Mouse (Mus musculus) thymus, adult 2 months (tissue): ENCODE measurements at regions not wholly inside any gene's neighbourhood (a gene's known extent, or its start where the extent isn't known, plus 50 kb on each side); places are given as distances from the start of the nearest gene placed in this dataset.
A peak's percentile ranks its signal among the peaks of the same experiment; 100 is the strongest.

Source experiments
- DNase-seq: peaks from one replicate; pipeline ENCODE4 v3.0.0; 2021
- H3K27ac ChIP-seq: fragments of 200-500 bp; 2 replicates; pipeline ENCODE4 v1.5.1; 2012; ENCODE audit warnings: low read length, control low read depth; ENCODE audit not compliant: control insufficient read depth, insufficient read depth
- H3K27me3 ChIP-seq: fragments of 200-500 bp; 2 replicates; pipeline ENCODE4 v1.6.1; 2012; ENCODE audit warnings: mild to moderate bottlenecking, low read length, moderate library complexity, mixed read lengths; ENCODE audit not compliant: control insufficient read depth, insufficient read depth
- H3K36me3 ChIP-seq: fragments of 200-500 bp; 2 replicates; pipeline ENCODE4 v1.6.1; 2012; ENCODE audit warnings: mild to moderate bottlenecking, low read length, moderate library complexity; ENCODE audit not compliant: control insufficient read depth, insufficient read depth
- H3K4me1 ChIP-seq: fragments of 200-500 bp; replicated peaks from 2 replicates; pipeline ENCODE4 v1.6.1; 2012; ENCODE audit warnings: low read length; ENCODE audit not compliant: control insufficient read depth, insufficient read depth
- H3K4me3 ChIP-seq: fragments of 200-500 bp; 2 replicates; pipeline ENCODE4 v1.5.1; 2012; ENCODE audit warnings: mild to moderate bottlenecking, low read length, control low read depth, moderate library complexity; ENCODE audit not compliant: control insufficient read depth, insufficient read depth
- CTCF ChIP-seq: fragments of 200-500 bp; IDR thresholded peaks from 2 replicates; pipeline ENCODE4 v1.5.1; 2012; ENCODE audit warnings: mild to moderate bottlenecking, control low read depth, low read length, moderate library complexity, borderline replicate concordance; ENCODE audit not compliant: control insufficient read depth, poor library complexity, insufficient read depth; ENCODE audit errors: extremely low read depth
- POLR2A ChIP-seq: fragments of 200-500 bp; IDR thresholded peaks from 2 replicates; pipeline ENCODE4 v1.6.1; 2012; ENCODE audit warnings: mild to moderate bottlenecking, low read length, control low read depth, moderate library complexity; ENCODE audit not compliant: control insufficient read depth, poor library complexity, insufficient read depth; ENCODE audit errors: extremely low read depth
- WGBS: fragments of 180-500 bp; shearing (Covaris S2); methylation state at CpG from one replicate; pipeline ENCODE4 v1.1.7; 2018; 5-methylcytosine and 5-hydroxymethylcytosine counted together

DNA sequence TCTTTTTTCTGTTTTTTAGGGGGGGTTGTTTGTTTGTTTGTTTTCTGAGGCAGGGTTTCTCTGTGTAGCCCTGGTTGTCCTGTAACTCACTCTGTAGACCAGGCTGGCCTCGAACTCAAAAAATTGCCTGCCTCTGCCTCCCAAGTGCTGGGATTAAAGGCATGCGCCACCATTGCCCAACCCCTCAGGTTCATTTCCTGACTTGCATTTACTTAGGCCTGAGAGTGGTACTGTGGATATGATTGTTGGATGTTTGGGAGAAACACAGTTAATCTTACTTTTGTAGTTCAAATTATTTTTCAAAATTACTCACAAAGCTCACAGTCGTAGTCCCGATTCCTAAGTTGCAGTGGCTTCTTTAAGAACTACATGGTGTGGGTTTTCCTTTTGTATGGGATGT lies 62.3 kb upstream of the Akap6 start:
- Histone ChIP-seq H3K27ac (no peak overlapping the region), H3K27me3 (no peaks in the 10 kb centered on the region), H3K4me1 (no peaks in the 10 kb centered on the region), H3K4me3 (no peak overlapping the region), H3K36me3 (no peaks in the 10 kb centered on the region)
- DNase-seq = no peak
- TF ChIP-seq POLR2A (no peak), CTCF (no peak)
- 97% methylated on average over 4 of the region's 4 CpGs for WGBS

DNA sequence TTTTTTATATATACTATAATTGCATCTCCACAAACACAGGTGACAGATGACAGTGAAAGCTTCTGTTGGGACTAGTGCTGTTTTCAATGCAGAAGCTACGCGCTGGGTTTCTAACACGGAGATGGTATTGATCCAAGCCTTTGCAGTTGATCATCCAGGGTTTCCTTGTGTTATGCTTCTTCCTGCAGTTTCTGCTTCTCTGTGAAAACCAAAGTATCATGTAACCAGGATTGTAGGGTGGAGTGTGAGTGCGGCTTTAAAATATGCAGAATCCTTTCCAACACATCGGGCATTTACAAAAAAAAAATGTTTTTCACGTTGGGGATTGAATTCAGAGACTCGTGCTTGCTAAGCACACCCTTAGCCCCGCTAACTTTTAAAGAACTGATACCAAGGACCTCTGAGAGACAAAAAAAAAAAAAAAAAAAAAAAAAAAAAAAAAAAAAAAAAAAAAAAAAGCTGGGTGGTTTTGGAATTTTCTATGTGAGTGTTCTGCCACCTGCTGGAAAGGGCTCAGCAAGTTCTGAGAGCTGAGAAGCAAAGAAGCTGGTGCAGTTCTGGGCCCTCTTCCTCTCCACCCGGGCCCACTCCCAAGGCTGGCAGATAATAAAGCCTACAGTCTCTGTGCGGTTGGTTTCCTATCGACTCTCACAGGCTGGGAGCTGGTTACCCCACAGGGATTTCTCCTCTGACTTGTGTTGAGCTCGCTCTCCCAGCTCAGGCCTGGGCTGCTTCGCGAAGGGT lies 61.5 kb upstream of the Akap6 start:
- TF ChIP-seq CTCF (no peak), POLR2A (no peak)
- DNase-seq = peak; percentile 36
- WGBS = 63% methylated on average over 14 of the region's 14 CpGs
- H3K4me1 ChIP-seq = no peaks in the 10 kb centered on the region
- H3K4me3 ChIP-seq = no peak overlapping the region
- H3K27me3 ChIP-seq = no peaks in the 10 kb centered on the region
- no peak overlapping the region for H3K27ac ChIP-seq
- H3K36me3 ChIP-seq = no peaks in the 10 kb centered on the region

DNA sequence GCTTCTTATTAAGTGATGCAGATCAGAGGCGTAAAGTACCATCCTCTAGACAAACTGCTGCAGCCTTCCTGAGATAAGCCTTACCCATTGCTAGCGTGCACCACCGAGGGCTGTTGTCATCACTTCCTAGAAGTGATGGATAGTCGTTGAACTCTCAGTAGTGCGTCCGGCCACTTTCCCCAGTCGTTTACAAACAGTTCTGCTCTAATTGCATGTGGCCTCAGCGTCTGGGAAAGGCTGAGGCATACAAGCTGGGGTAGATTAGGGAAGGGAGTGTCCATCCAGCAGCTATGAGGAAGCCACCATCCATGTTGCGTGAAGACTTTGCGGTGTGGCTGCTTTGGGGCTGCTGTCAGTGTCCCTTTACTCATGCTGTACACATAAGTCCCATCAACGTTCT lies 60.7 kb upstream of the Akap6 start:
- no peak overlapping the region for H3K27ac ChIP-seq
- no peaks in the 10 kb centered on the region for H3K36me3 ChIP-seq
- H3K4me3 ChIP-seq = no peak overlapping the region
- H3K27me3 ChIP-seq = no peaks in the 10 kb centered on the region
- WGBS = 76% methylated on average over 11 of the region's 11 CpGs
- H3K4me1 ChIP-seq = no peaks in the 10 kb centered on the region
- TF ChIP-seq CTCF (no peak), POLR2A (no peak)
- no peak for DNase-seq

- peak; percentile 39 for DNase-seq
- Histone ChIP-seq H3K4me1 (peaks cover 3% of the 10 kb centered on the region), H3K36me3 (no peaks in the 10 kb centered on the region), H3K4me3 (no peak overlapping the region), H3K27me3 (no peaks in the 10 kb centered on the region), H3K27ac (no peak overlapping the region)
- 4% methylated on average over 5 of the region's 5 CpGs for WGBS
- TF ChIP-seq CTCF (no peak), POLR2A (no peak)
Observed at GRCm38 (mm10) chr12:52644059-52644458, 55.1 kb upstream of the Akap6 start.
